Mouse (Mus musculus) heart, embryonic 15.5 days (tissue): ENCODE data around the gene 1700125H20Rik. TPM values are rescaled to one million over a fixed set of nuclear protein-coding genes. Genes with fewer than 3 reads are reported as not detected.
A peak's percentile ranks its signal among the peaks of the same experiment; 100 is the strongest.

Experiments
- ATAC-seq: fragments of 200-750 bp; cut with Nextera tagmentation; replicated peaks from 2 replicates; pipeline ENCODE4 v1.8.0; 2017; ENCODE audit warnings: low read depth, moderate TSS enrichment; ENCODE audit not compliant: insufficient number of reproducible peaks, insufficient read depth, low FRiP score
- H3K27ac ChIP-seq: fragments of 300-500 bp; sonication (generic); 2 replicates; pipeline ENCODE4 v1.5.1; 2015; ENCODE audit warnings: mild to moderate bottlenecking, inconsistent platforms
- H3K27me3 ChIP-seq: fragments of 300-500 bp; sonication (generic); 2 replicates; pipeline ENCODE4 v1.6.1; 2015; ENCODE audit warnings: inconsistent platforms
- H3K36me3 ChIP-seq: fragments of 300-500 bp; sonication (generic); 2 replicates; pipeline ENCODE4 v1.6.1; 2015; ENCODE audit warnings: mild to moderate bottlenecking, inconsistent platforms
- H3K4me1 ChIP-seq: fragments of 300-500 bp; sonication (generic); replicated peaks from 2 replicates; pipeline ENCODE4 v1.6.1; 2015; ENCODE audit warnings: inconsistent platforms
- H3K4me2 ChIP-seq: fragments of 300-500 bp; sonication (generic); 2 replicates; pipeline ENCODE4 v1.6.1; 2015; ENCODE audit warnings: inconsistent platforms, mild to moderate bottlenecking, moderate library complexity
- H3K4me3 ChIP-seq: fragments of 300-500 bp; sonication (generic); 2 replicates; pipeline ENCODE4 v1.5.1; 2015; ENCODE audit warnings: mild to moderate bottlenecking, inconsistent platforms
- H3K9ac ChIP-seq: fragments of 300-500 bp; sonication (generic); 2 replicates; pipeline ENCODE4 v1.6.1; 2015; ENCODE audit warnings: mild to moderate bottlenecking, inconsistent platforms
- H3K9me3 ChIP-seq: fragments of 300-500 bp; sonication (generic); replicated peaks from 2 replicates; pipeline ENCODE4 v1.6.1; 2016; ENCODE audit warnings: inconsistent platforms
- WGBS: fragments of 180-500 bp; shearing (Covaris S2); methylation state at CpG from one replicate; pipeline ENCODE4 v1.1.7; 2015; ENCODE audit warnings: mixed read lengths; 5-methylcytosine and 5-hydroxymethylcytosine counted together
- polyA plus RNA-seq: library from polyadenylated mRNA; unstranded; fragments of >200 nt; fragmentation: Nextera tagmentation; extraction: Ambion mirVana; gene quantifications from 2 replicates; pipeline ENCODE4 v1.2.1, GENCODE M21; 2015

1700125H20Rik gene
- polyA plus RNA-seq, 1 experiment from 2014 or later = not detected

DNA sequence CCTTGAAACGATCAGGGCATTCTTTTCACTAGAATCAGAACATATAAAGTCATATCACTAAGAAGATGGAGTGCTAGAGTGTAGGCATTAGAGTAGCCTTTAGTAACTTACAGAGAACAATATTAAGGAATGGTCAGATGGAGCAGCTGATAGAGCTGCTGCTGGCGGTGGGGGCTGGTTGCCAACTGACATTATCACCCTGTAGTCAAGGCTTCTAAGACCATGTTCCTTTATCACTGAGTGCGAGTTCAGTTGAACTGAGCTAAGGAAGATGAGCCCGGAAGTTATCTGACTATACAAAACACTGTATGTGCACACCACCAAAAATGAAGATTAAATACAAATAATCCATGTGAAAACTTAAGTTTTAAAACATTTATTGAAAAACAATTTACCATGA lies 18.9 kb downstream of the 1700125H20Rik start:
- 87% methylated on average over 4 of the region's 4 CpGs for WGBS
- Histone ChIP-seq H3K4me3 (no peak overlapping the region), H3K27ac (no peak overlapping the region), H3K4me1 (no peaks in the 10 kb centered on the region), H3K9ac (no peak overlapping the region), H3K9me3 (no peaks in the 10 kb centered on the region), H3K36me3 (peaks cover 44% of the 10 kb centered on the region), H3K4me2 (no peak overlapping the region), H3K27me3 (no peaks in the 10 kb centered on the region)
- ATAC-seq = no peak

DNA sequence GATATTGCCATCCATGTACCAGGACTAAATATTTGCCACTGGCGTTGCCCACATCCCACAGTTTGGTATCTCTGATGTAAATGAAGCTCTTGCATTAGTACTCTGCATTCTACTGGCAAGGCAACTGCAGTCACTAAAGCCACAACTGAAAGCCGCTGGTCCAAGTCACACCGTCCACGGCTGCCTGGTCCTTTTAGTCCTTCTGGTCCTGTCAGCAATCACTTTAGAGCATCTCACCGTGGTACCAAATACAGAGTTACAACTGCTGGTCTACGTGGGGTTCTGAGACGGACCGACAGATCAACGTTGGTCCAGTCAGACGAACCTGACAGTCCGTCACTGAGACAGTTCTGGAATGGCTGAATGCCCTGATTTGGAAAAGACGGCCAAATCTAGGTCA lies 20.5 kb downstream of the 1700125H20Rik start:
- no peak overlapping the region for H3K4me3 ChIP-seq
- H3K4me1 ChIP-seq = no peaks in the 10 kb centered on the region
- ATAC-seq = no peak
- no peak overlapping the region for H3K27ac ChIP-seq
- H3K9me3 ChIP-seq = no peaks in the 10 kb centered on the region
- no peak overlapping the region for H3K4me2 ChIP-seq
- H3K9ac ChIP-seq = no peak overlapping the region
- no peaks in the 10 kb centered on the region for H3K27me3 ChIP-seq
- 89% methylated on average over 12 of the region's 12 CpGs for WGBS
- H3K36me3 ChIP-seq = peaks cover 61% of the 10 kb centered on the region

DNA sequence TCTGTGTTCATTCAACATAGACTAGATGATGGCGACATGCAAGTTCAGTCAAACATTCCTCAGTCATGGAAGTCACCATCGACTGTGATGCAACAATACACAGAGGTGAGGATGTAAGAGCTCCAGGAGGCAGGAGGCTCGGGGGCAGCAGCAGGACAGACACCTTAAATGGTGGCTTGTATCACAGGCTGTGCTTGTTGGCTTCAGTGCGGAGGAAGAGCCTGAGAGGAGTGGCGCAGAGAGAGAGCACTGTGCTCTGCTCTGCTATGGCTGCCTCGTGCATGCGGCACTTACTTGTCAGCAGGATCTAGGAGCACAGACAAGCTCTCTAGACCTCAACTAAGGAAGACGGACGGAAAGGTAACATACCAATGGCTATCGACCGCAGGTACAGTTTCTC lies 24.0 kb downstream of the 1700125H20Rik start:
- no peak for ATAC-seq
- peaks cover 85% of the 10 kb centered on the region for H3K36me3 ChIP-seq
- no peak overlapping the region for H3K9ac ChIP-seq
- no peaks in the 10 kb centered on the region for H3K9me3 ChIP-seq
- no peak overlapping the region for H3K27ac ChIP-seq
- WGBS = 91% methylated on average over 11 of the region's 11 CpGs
- no peak overlapping the region for H3K4me2 ChIP-seq
- H3K27me3 ChIP-seq = no peaks in the 10 kb centered on the region
- no peak overlapping the region for H3K4me3 ChIP-seq
- H3K4me1 ChIP-seq = no peaks in the 10 kb centered on the region

DNA sequence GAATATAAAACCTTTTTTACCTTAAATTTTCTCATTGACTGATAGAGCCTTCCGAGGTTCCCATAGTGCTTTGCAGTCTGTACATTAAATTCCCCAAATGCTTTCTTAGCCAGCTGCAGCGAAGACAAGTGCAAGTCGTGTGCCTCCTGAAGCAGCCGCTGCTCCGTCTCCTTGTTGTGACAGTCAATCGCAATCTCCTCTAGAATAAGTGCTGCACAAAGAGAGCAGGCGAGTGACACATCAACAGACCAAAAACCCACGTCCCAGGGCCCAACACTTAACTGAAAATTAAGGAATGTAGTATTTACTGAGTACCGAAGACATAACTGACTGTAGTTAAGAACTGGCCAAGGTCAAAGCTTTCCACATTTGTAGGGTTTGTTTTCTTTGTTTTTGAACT lies 25.8 kb downstream of the 1700125H20Rik start:
- Histone ChIP-seq H3K9ac (no peak overlapping the region), H3K4me1 (no peaks in the 10 kb centered on the region), H3K36me3 (peaks cover 85% of the 10 kb centered on the region), H3K4me2 (no peak overlapping the region), H3K4me3 (no peak overlapping the region), H3K27ac (no peak overlapping the region), H3K27me3 (no peaks in the 10 kb centered on the region), H3K9me3 (no peaks in the 10 kb centered on the region)
- no peak for ATAC-seq
- 84% methylated on average over 9 of the region's 9 CpGs for WGBS

DNA sequence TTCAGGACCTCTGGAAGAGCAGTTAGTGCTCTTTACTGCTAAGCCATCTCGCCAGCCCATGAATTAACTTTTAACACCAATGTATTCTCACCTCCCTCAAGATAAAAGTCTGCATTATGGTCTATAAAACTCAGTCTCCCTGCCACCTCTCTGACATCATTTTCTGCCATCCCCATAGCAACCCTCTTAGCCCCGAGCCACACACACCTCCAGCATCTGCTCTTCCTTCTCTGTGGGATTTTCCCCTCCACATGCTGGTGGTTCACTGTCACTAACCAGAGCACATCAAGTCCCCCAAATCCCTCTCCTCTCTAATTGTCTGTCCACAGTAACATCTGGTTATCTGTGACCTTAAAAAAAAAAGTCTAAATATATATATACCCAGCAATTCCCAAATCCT lies 28.7 kb downstream of the 1700125H20Rik start:
- ATAC-seq = no peak
- WGBS = 74% methylated on average over 2 of the region's 2 CpGs
- no peaks in the 10 kb centered on the region for H3K27me3 ChIP-seq

DNA sequence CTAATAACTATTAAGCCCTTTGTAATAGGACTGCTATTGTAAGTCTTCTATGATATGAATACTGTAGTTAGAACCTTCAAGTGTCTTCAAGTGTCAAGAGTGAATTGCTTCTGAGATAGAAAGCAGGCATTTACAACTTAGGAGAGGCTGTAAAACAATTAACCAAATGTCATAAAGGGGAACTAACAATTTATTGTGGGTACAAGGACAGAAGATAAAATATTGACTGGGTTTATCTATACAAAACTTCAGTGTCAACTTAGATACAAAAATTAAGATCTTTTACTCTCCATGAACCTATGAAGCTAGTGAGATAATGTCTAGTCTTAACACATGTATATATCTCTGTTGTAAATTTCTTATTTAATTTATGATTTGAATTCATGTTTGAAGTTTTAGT lies 36.0 kb downstream of the 1700125H20Rik start:
- ATAC-seq = no peak
- H3K9me3 ChIP-seq = no peaks in the 10 kb centered on the region

More for the DNA sequence above, 28.7 kb downstream of the 1700125H20Rik start:
- no peak overlapping the region for H3K9ac ChIP-seq
- no peaks in the 10 kb centered on the region for H3K4me1 ChIP-seq
- H3K36me3 ChIP-seq = peaks cover 86% of the 10 kb centered on the region
- H3K27ac ChIP-seq = no peak overlapping the region
- H3K9me3 ChIP-seq = no peaks in the 10 kb centered on the region
- no peak overlapping the region for H3K4me3 ChIP-seq
- no peak overlapping the region for H3K4me2 ChIP-seq

DNA sequence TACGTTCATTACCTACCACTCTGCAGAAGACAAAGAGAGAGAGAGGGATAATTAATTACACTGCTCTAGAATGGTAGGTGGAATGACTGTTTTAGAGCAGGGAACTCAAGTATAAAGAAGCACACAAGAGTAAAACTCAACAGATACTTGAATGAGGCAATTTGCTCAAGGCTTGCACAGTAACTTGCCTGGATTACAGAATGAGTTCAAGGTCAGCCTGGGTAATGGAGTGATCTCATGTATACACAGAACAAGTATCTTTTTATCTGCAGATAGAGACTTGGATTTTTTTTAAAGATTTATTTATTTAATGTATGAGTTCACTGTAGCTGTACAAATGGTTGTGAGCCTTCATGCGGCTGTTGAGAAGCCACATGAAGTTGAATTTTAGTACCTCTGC lies 40.9 kb downstream of the 1700125H20Rik start:
- H3K4me2 ChIP-seq = no peak overlapping the region
- H3K27ac ChIP-seq = no peak overlapping the region
- peaks cover 75% of the 10 kb centered on the region for H3K36me3 ChIP-seq
- no peak overlapping the region for H3K9ac ChIP-seq
- H3K4me3 ChIP-seq = no peak overlapping the region
- H3K9me3 ChIP-seq = no peaks in the 10 kb centered on the region
- no peak for ATAC-seq
- 91% methylated on average over 2 of the region's 2 CpGs for WGBS
- no peaks in the 10 kb centered on the region; the same call in 1 of the 2 replicates for H3K4me1 ChIP-seq
- no peaks in the 10 kb centered on the region for H3K27me3 ChIP-seq

More for the DNA sequence above, 36.0 kb downstream of the 1700125H20Rik start:
- H3K27me3 ChIP-seq = no peaks in the 10 kb centered on the region
- H3K9ac ChIP-seq = no peak overlapping the region
- H3K4me1 ChIP-seq = no peaks in the 10 kb centered on the region
- no peak overlapping the region for H3K4me2 ChIP-seq
- H3K36me3 ChIP-seq = peaks cover 65% of the 10 kb centered on the region
- H3K4me3 ChIP-seq = no peak overlapping the region
- no peak overlapping the region for H3K27ac ChIP-seq

DNA sequence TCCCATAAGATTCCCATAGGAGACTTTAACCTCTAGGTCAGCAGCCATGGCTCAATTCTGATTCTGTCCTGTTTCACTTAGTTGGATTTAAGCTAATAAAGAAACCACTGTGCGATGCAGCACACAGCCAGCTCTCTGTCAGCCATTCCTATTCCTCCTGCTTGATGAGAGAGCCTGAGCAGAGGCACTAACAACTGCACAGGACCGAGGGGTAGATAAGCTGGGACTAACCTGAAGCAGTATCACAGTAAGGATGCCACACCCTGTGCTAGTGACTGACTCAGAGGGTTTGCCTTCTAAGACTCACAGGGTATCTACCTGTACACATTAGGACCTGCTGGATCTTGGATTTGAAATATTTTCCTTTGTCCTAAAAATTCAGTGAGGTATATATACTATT lies 43.0 kb downstream of the 1700125H20Rik start:
- Histone ChIP-seq H3K36me3 (peaks cover 65% of the 10 kb centered on the region), H3K4me1 (peaks cover 2% of the 10 kb centered on the region; the same call in 1 of the 2 replicates), H3K9ac (no peak overlapping the region), H3K27ac (no peak overlapping the region), H3K4me3 (no peak overlapping the region), H3K27me3 (no peaks in the 10 kb centered on the region), H3K4me2 (no peak overlapping the region), H3K9me3 (no peaks in the 10 kb centered on the region)
- 78% methylated on average over 2 of the region's 2 CpGs for WGBS
- ATAC-seq = no peak

DNA sequence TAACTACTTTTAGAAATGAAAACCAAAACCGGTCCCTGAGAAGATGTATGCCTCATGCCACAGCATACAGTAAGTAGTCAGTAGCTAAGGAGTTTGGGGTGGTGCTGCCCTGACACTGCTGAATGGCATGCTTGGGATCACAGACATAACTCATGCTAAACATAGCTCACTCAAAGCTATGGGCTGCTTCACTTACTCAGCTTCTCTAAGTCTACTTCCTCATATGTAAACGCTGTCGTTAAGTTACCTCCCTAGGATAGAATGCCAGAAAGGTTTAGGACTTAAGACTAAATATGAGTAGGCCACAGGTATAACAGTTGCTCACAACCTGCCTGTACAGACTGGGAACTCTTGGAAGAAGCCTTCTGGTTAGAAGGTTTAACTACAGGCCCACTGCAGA lies 44.5 kb downstream of the 1700125H20Rik start:
- Histone ChIP-seq H3K4me3 (no peak overlapping the region), H3K4me2 (no peak overlapping the region), H3K27ac (0 out of 2 replicates have a peak overlapping the region, but pooled peaks have one; percentile 2), H3K36me3 (peaks cover 53% of the 10 kb centered on the region), H3K9ac (no peak overlapping the region), H3K4me1 (peaks cover 2% of the 10 kb centered on the region; the same call in 1 of the 2 replicates), H3K9me3 (no peaks in the 10 kb centered on the region), H3K27me3 (no peaks in the 10 kb centered on the region)
- WGBS = 60% methylated on average over 3 of the region's 3 CpGs
- ATAC-seq = no peak

DNA sequence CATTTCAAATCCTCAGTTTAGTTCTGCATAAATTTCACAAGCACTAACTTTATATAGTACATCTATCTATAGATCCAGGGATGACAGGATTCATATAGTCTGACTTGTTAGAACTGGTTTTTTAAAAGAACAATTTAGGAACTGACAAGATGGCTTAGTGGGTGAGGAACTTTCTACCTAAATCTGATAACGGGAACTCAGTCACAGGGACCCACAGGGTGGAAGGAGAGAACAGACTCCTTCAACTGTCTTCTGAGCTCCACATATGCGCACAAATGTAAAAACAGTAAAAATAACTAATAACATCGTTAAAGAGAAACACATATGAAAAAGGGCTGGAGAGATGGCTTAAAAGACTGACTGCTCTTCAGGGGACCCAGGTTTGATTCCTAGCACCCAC lies 48.8 kb downstream of the 1700125H20Rik start:
- Histone ChIP-seq H3K4me1 (peaks cover 2% of the 10 kb centered on the region; the same call in 1 of the 2 replicates), H3K9ac (no peak overlapping the region), H3K27ac (no peak overlapping the region), H3K27me3 (no peaks in the 10 kb centered on the region), H3K4me2 (no peak overlapping the region), H3K4me3 (no peak overlapping the region), H3K9me3 (no peaks in the 10 kb centered on the region), H3K36me3 (peaks cover 17% of the 10 kb centered on the region)
- WGBS = 85% methylated on average over 3 of the region's 3 CpGs
- ATAC-seq = no peak

DNA sequence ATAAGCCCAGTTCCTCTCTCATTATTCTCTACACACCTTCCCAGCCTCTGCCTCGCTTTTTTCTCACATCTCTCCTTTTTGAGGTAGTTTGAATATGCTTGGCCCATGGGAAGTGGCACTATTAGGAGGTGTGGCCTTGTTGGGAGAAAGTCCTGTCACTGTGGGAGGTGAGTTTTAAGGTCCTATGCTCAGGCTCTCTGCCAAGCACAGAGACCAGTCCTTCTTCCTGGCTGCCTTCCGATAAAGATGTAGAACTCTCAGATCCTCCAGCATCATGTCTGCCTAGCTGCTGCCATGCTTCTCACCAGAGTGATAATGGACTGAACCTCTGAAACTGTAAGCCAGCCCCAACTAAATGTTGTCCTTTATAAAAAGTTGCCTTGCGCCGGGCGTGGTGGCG lies 52.4 kb downstream of the 1700125H20Rik start:
- no peak overlapping the region for H3K4me3 ChIP-seq
- H3K36me3 ChIP-seq = no peaks in the 10 kb centered on the region
- 95% methylated on average over 6 of the region's 6 CpGs for WGBS
- no peak overlapping the region for H3K27ac ChIP-seq
- no peak overlapping the region for H3K9ac ChIP-seq
- no peaks in the 10 kb centered on the region for H3K27me3 ChIP-seq
- H3K9me3 ChIP-seq = no peaks in the 10 kb centered on the region
- ATAC-seq = no peak
- 0 out of 2 replicates have a peak, but pooled peaks cover 2% of the 10 kb centered on the region for H3K4me1 ChIP-seq
- H3K4me2 ChIP-seq = no peak overlapping the region

DNA sequence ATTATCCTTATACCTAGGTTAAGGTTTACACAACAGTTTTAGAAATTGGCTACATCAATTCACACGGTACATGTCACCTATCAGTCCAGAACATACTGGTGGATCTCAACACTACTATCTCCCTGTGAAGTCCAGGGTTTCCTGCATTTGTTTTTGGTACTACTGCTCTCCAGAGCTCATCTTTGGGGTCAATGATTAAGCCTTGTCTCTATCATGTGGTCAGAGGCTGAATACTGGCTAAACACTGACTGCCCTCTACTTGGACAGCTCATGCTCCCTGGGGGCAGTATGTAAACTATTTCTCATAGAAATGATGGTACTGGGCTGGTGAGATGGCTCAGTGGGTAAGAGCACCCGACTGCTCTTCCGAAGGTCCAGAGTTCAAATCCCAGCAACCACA lies 53.0 kb downstream of the 1700125H20Rik start:
- Histone ChIP-seq H3K9me3 (no peaks in the 10 kb centered on the region), H3K4me3 (no peak overlapping the region), H3K9ac (no peak overlapping the region), H3K27me3 (no peaks in the 10 kb centered on the region), H3K4me1 (no peaks in the 10 kb centered on the region), H3K36me3 (no peaks in the 10 kb centered on the region), H3K4me2 (no peak overlapping the region), H3K27ac (no peak overlapping the region)
- ATAC-seq = no peak
- WGBS = 91% methylated on average over 3 of the region's 3 CpGs
